14 mouse cellular contexts compared by ENCODE assay signal in the genomic region with DNA sequence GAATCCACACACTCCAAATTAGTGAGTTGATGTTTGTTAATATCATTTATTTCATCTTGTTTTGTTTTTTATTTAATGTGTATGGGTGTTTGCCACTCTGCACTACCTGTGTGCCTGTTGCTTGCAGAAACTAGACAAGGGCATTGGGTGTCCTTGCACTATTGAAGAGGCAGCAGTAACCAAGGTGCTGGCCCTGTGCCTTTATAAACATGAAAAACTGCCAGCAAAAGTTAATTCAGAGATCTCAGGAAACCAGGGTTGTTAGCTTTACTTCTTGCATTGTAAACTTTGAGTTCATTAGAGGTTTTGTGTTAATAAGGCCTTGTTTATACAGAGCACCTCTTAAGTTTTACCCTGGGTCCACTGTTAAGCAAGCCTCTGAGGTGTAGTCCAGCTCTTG. TPM values are rescaled to one million over a fixed set of nuclear protein-coding genes. Genes with fewer than 3 reads are reported as not detected.
DNase-seq lines count a peak whose midpoint lies in the region.
"Had no signal": no experiment of that assay in that cellular context is flagged by ENCODE, and none has a peak within 500 bp of the region (broad histone marks: within the 10 kb centered on the region; RNA-seq: fewer than 3 reads in every experiment).

No protein-coding gene starts in this region.

- DNase-seq in kidney, adult 11 months = peak; percentile 55
- DNase-seq in kidney, postnatal 4 days = no peak
- peak; percentile 31 for DNase-seq in NIH3T3 (ENCODE audit: low read depth)
- DNase-seq in adrenal gland, postnatal 14 days = peak; percentile 72
- DNase-seq in kidney, postnatal 36 days = peak; percentile 54 to 63
- no peak for DNase-seq in layer of hippocampus, postnatal 14 days (ENCODE audit: low spot score in 2 of 2)
- no peak for DNase-seq in gastrocnemius, postnatal 14 days
- no peak for DNase-seq in ovary, postnatal 36 days (ENCODE audit: low spot score)
- DNase-seq: cerebellum, adult 11-12 months; cerebellum, postnatal 14 days; embryo, embryonic 11 days; forebrain, postnatal 0 days; right cerebral cortex, postnatal 14 days; thymus, adult 18-20 months had no signal

- intact Hi-C loops in gastrocnemius, postnatal 14 days (cut with DNase I; ENCODE audit: low total_unique reads) = no loop called here

RNA-seq across cellular contexts. Expression of a gene that starts 23.0 kb away (rescaled TPM):
- total RNA-seq in adrenal gland, postnatal 14 days (2021) = 9.3 and 11.1 TPM in 2 replicates
- 1 to 10 TPM; 1.3 to 2.0 TPM for total RNA-seq in layer of hippocampus, postnatal 14 days (2021)
- total RNA-seq in gastrocnemius, postnatal 14 days (2021) = 1 to 10 TPM; 1.4 to 2.3 TPM

RNA-seq across cellular contexts. Expression of a gene that starts 28.8 kb away (rescaled TPM):
- 33.6 and 43.6 TPM in 2 replicates for total RNA-seq in adrenal gland, postnatal 14 days (2021)
- total RNA-seq in layer of hippocampus, postnatal 14 days (2021) = 10 to 100 TPM; 32.1 to 36.1 TPM
- 10 to 100 TPM; 10.5 to 16.8 TPM for total RNA-seq in gastrocnemius, postnatal 14 days (2021)

Comparison
In these comparisons a context has a peak if more than half of its experiments do, and no peak if none do; other contexts are left out.
1. DNase-seq: peak in kidney, adult 11 months (single experiment), NIH3T3 (single experiment), adrenal gland, postnatal 14 days (single experiment) and kidney, postnatal 36 days (2 of 2); none in kidney, postnatal 4 days (0 of 2), layer of hippocampus, postnatal 14 days (0 of 2), gastrocnemius, postnatal 14 days (single experiment) and ovary, postnatal 36 days (single experiment).